Comparison of ENCODE assay signal across 9 mouse cellular contexts in the genomic region with DNA sequence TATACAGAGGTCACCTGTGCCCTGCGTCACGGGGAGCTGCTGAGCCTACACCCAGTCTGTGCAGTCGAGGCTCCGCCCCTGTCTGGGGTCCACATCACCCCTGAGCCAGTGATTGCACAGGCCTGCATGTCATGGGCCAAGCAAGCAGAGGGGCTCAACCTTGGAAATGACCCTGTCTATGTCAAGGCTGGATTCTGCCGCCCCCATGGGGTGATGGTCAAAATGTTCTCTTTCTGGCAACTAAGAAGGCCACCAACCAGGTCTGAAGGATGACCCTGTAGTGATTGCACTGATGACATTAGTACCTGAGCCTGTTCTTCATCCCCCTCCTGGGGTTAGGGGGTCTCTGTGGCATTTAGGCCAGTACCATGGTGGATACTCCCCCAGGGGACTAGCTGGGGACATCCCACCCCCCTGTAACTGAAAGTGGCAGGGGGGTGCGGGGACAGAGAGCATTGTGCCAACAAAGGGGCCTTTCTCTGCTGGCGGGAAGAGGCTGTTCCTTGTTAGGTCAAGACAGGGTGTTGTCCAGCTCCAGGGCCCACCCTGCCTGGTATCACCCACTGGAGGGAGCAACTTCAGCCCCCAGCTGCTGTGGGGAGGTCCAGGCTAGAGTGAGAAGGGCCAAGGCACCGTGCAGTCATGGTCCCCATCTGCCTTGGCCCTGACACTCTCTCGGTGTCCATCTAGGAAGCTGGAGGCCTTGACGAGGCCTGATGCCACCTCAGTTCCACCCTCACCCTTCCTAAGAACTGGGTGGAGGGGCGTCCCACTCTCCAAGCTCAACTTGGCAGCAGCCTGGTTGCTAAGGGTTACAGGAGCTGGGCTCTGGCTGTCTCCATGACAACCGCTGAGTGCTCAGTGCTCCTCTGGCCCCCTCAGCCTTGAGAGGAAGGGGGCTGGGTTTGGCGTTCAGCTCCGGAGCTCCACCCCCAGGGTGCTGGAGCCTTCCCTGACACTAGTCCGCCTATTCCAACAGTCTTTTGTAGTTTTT. TPM values are rescaled to one million over a fixed set of nuclear protein-coding genes. Genes with fewer than 3 reads are reported as not detected.
DNase-seq lines count a peak whose midpoint lies in the region.
"Had no signal": no experiment of that assay in that cellular context is flagged by ENCODE, and none has a peak within 500 bp of the region (broad histone marks: within the 10 kb centered on the region; RNA-seq: fewer than 3 reads in every experiment).

No protein-coding gene starts in this region.

- H3K4me3 ChIP-seq in embryonic facial prominence, embryonic 10.5 days, result peak overlapping the region; percentile 70

- intact Hi-C loops in heart, postnatal 14 days (cut with DNase I), result no loop called here
- intact Hi-C loops in left cerebral cortex, postnatal 14 days (cut with DNase I), result no loop called here

- peak; percentile 66 for DNase-seq in adrenal gland, postnatal 10 days
- DNase-seq in adrenal gland, adult 8-10 months, result no peak
- peak; percentile 97 for DNase-seq in R1 (ENCODE audit: low read depth, low spot score)
- DNase-seq in embryonic facial prominence, embryonic 10.5 days (ENCODE audit: low spot score), result peak; percentile 88
- peak; percentile 31 to 52 for DNase-seq in heart, postnatal 14 days
- DNase-seq in left cerebral cortex, postnatal 14 days (ENCODE audit: low spot score in 2 of 2), result peak; percentile 91 to 97
- DNase-seq in neural tube, embryonic 10.5 days (ENCODE audit: extremely low spot score, low spot score), result peak; percentile 63
- DNase-seq in spleen, postnatal 14 days (ENCODE audit: low spot score in 2 of 2), result no peak

- H3K36me3 ChIP-seq in embryonic facial prominence, embryonic 10.5 days (replicated peaks), result peaks cover 20% of the 10 kb centered on the region

- H3K27me3 ChIP-seq in embryonic facial prominence, embryonic 10.5 days (replicated peaks; ENCODE audit: low read depth, poor library complexity, severe bottlenecking), result peaks cover 18% of the 10 kb centered on the region; the same call in 1 of the 2 replicates

- H3K9me3 ChIP-seq in embryonic facial prominence, embryonic 10.5 days, result no peaks in the 10 kb centered on the region

- WGBS in embryonic facial prominence, embryonic 10.5 days, result 11% methylated on average over 15 of the region's 15 CpGs

- peak overlapping the region; percentile 81 for H3K27ac ChIP-seq in embryonic facial prominence, embryonic 10.5 days (replicated peaks)
- H3K27ac ChIP-seq: liver, embryonic 14.5 days had no signal

- peaks cover 33% of the 10 kb centered on the region for H3K4me1 ChIP-seq in embryonic facial prominence, embryonic 10.5 days

RNA-seq across cellular contexts. Expression of a gene that starts 1.2 kb away (rescaled TPM):
- 1 to 10 TPM; 2.3 to 3.7 TPM for total RNA-seq in adrenal gland, postnatal 10 days (2021)
- 1 to 10 TPM; 2.8 to 5.3 (median 4.1) TPM for total RNA-seq in adrenal gland, adult 8-10 months (2022)
- 2.3 and 4.1 TPM in 2 replicates for polyA plus RNA-seq in embryonic facial prominence, embryonic 10.5 days (2016; fragmentation: Nextera tagmentation; extraction: Ambion mirVana)
- total RNA-seq in heart, postnatal 14 days (2021), result under 1 TPM; 0.56 to 0.72 TPM
- total RNA-seq in left cerebral cortex, postnatal 14 days (2021), result 100 to 1,000 TPM; 118 to 126 TPM

RNA-seq across cellular contexts. Expression of a gene that starts 12.8 kb away (rescaled TPM):
- total RNA-seq in adrenal gland, postnatal 10 days (2021), result 1 to 10 TPM in 1 of 2 experiments, under 1 TPM in 1; 0.88 to 1.2 TPM
- total RNA-seq in adrenal gland, adult 8-10 months (2022), result 1 to 10 TPM in 2 of 4 experiments, under 1 TPM in 2; 0.70 to 1.6 (median 1.1) TPM
- 5.6 and 5.7 TPM in 2 replicates for polyA plus RNA-seq in embryonic facial prominence, embryonic 10.5 days (2016; fragmentation: Nextera tagmentation; extraction: Ambion mirVana)
- total RNA-seq in heart, postnatal 14 days (2021), result not detected
- total RNA-seq in left cerebral cortex, postnatal 14 days (2021), result 10 to 100 TPM; 15.4 to 20.8 TPM

RNA-seq across cellular contexts. Expression of a gene that starts 14.5 kb away (rescaled TPM):
- 100 to 1,000 TPM; 203 to 216 TPM for total RNA-seq in adrenal gland, postnatal 10 days (2021)
- total RNA-seq in adrenal gland, adult 8-10 months (2022), result 100 to 1,000 TPM; 190 to 236 (median 226) TPM
- polyA plus RNA-seq in embryonic facial prominence, embryonic 10.5 days (2016; fragmentation: Nextera tagmentation; extraction: Ambion mirVana), result 293 and 297 TPM in 2 replicates
- 100 to 1,000 TPM; 160 to 164 TPM for total RNA-seq in heart, postnatal 14 days (2021)
- 100 to 1,000 TPM; 122 to 132 TPM for total RNA-seq in left cerebral cortex, postnatal 14 days (2021)

RNA-seq across cellular contexts. Expression of a gene that starts 14.5 kb away (rescaled TPM):
- 10 to 100 TPM; 63.4 to 67.7 TPM for total RNA-seq in adrenal gland, postnatal 10 days (2021)
- 10 to 100 TPM; 74.5 to 93.4 (median 86.3) TPM for total RNA-seq in adrenal gland, adult 8-10 months (2022)
- 51.0 and 58.1 TPM in 2 replicates for polyA plus RNA-seq in embryonic facial prominence, embryonic 10.5 days (2016; fragmentation: Nextera tagmentation; extraction: Ambion mirVana)
- total RNA-seq in heart, postnatal 14 days (2021), result 10 to 100 TPM; 28.9 to 29.0 TPM
- total RNA-seq in left cerebral cortex, postnatal 14 days (2021), result 10 to 100 TPM; 43.5 to 44.6 TPM

RNA-seq across cellular contexts. Expression of a gene that starts 34.2 kb away (rescaled TPM):
- 10 to 100 TPM; 23.8 to 33.3 TPM for total RNA-seq in adrenal gland, postnatal 10 days (2021)
- total RNA-seq in adrenal gland, adult 8-10 months (2022), result 10 to 100 TPM; 18.7 to 38.9 (median 29.2) TPM
- polyA plus RNA-seq in embryonic facial prominence, embryonic 10.5 days (2016; fragmentation: Nextera tagmentation; extraction: Ambion mirVana), result 121 and 130 TPM in 2 replicates
- 10 to 100 TPM; 16.6 to 18.0 TPM for total RNA-seq in heart, postnatal 14 days (2021)
- 10 to 100 TPM; 10.5 to 12.9 TPM for total RNA-seq in left cerebral cortex, postnatal 14 days (2021)

Comparison
In these comparisons a context has a peak if more than half of its experiments do, and no peak if none do; other contexts are left out.
1. DNase-seq: peak in adrenal gland, postnatal 10 days (single experiment), R1 (single experiment), embryonic facial prominence, embryonic 10.5 days (single experiment), heart, postnatal 14 days (2 of 2), left cerebral cortex, postnatal 14 days (2 of 2) and neural tube, embryonic 10.5 days (single experiment); none in adrenal gland, adult 8-10 months (single experiment) and spleen, postnatal 14 days (0 of 2).
2. RNA of a gene that starts 1.2 kb away (total RNA-seq): 118 to 126 TPM in left cerebral cortex, postnatal 14 days; 2.8 to 5.3 TPM in adrenal gland, adult 8-10 months, 2.3 to 3.7 TPM in adrenal gland, postnatal 10 days and 0.56 to 0.72 TPM in heart, postnatal 14 days; every median in the first group is over 10 times any median in the second.
3. RNA of a gene that starts 12.8 kb away (total RNA-seq): 15.4 to 20.8 TPM in left cerebral cortex, postnatal 14 days; 0.70 to 1.6 TPM in adrenal gland, adult 8-10 months, 0.88 to 1.2 TPM in adrenal gland, postnatal 10 days and not detected in heart, postnatal 14 days; every median in the first group is over 4 times any median in the second.